Mouse (Mus musculus): ENCODE results near the gene Setd6. TPM values are rescaled to one million over a fixed set of nuclear protein-coding genes. Genes with fewer than 3 reads are reported as not detected.

Gene Setd6
- polyA plus RNA-seq, 1 experiment from 2014 or later: 19.7 TPM

Other genes with a start within 250 kb of the Setd6 start
- gene Csnk2a2, start 225.8 kb upstream of the Setd6 start, polyA plus RNA-seq (2015; fragmentation: Nextera tagmentation; extraction: Ambion mirVana): 10.5 and 11.5 TPM in 2 replicates
- gene Ccdc113, start 181.8 kb upstream of the Setd6 start, polyA plus RNA-seq (2015; fragmentation: Nextera tagmentation; extraction: Ambion mirVana): 0.18 and 0.21 TPM in 2 replicates
- gene Prss54, start 139.5 kb upstream of the Setd6 start, polyA plus RNA-seq (2015; fragmentation: Nextera tagmentation; extraction: Ambion mirVana): not detected in 2 replicates
- gene Gins3, start 82.4 kb upstream of the Setd6 start, polyA plus RNA-seq (2015; fragmentation: Nextera tagmentation; extraction: Ambion mirVana): 13.3 and 16.9 TPM in 2 replicates
- gene Ndrg4, start 38.9 kb upstream of the Setd6 start, polyA plus RNA-seq (2015; fragmentation: Nextera tagmentation; extraction: Ambion mirVana): 16.3 and 17.0 TPM in 2 replicates
- gene Cnot1, start 91.6 kb downstream of the Setd6 start, polyA plus RNA-seq (2015; fragmentation: Nextera tagmentation; extraction: Ambion mirVana): 56.4 and 57.5 TPM in 2 replicates
- gene Sap18b, start 109.5 kb downstream of the Setd6 start, polyA plus RNA-seq (2015; fragmentation: Nextera tagmentation; extraction: Ambion mirVana): 324 and 397 TPM in 2 replicates
- gene Slc38a7, start 137.7 kb downstream of the Setd6 start, polyA plus RNA-seq (2015; fragmentation: Nextera tagmentation; extraction: Ambion mirVana): 20.6 and 22.0 TPM in 2 replicates
- gene Got2, start 172.7 kb downstream of the Setd6 start, polyA plus RNA-seq (2015; fragmentation: Nextera tagmentation; extraction: Ambion mirVana): 230 and 236 TPM in 2 replicates